Mouse (Mus musculus) embryo, embryonic 11.5 days (tissue): ENCODE data around the gene Ceacam14.

ENCODE experiments used
- DNase-seq: peaks from one replicate; pipeline ENCODE4 v3.0.0-alpha.2; 2012; ENCODE audit warnings: low read depth, low spot score

The Ceacam14 gene

DNA sequence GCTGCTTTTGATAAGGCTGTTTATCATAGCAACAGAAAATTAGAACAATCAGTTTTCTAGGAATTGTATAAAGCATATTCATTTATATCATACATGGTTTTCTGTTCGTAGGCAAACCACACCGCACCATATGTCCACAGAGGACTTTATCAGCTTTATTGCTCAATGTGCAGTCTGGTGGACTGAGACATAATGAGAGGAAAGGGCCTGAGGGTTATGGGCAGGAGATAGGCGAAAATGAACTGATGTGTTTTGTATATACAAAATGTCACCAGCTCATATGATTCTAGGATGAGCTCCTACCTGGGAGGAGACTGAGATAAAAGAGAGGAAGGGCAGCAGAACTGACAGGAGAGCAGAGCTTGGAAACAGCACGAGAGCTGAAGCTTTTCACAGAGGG lies at the start of gene Ceacam14:
TSS of gene Ceacam14 (plus strand) at position 301 of the 400 bp plus-strand sequence.
- DNase-seq = no peak
